Mouse (Mus musculus): ENCODE data around the gene Ltbp3. TPM values are rescaled to one million over a fixed set of nuclear protein-coding genes. Genes with fewer than 3 reads are reported as not detected.

Gene Ltbp3
- total RNA-seq, 1 experiment from 2014 or later: 1.2 TPM

GRCm38 (mm10) chr19:5722848-5723425 is 17.8 kb upstream of the Ltbp3 start:
- ATAC-seq (replicated peaks; ENCODE audit: insufficient number of reproducible peaks, low FRiP score, low TSS enrichment, poor library complexity, severe bottlenecking): no peak

DNA sequence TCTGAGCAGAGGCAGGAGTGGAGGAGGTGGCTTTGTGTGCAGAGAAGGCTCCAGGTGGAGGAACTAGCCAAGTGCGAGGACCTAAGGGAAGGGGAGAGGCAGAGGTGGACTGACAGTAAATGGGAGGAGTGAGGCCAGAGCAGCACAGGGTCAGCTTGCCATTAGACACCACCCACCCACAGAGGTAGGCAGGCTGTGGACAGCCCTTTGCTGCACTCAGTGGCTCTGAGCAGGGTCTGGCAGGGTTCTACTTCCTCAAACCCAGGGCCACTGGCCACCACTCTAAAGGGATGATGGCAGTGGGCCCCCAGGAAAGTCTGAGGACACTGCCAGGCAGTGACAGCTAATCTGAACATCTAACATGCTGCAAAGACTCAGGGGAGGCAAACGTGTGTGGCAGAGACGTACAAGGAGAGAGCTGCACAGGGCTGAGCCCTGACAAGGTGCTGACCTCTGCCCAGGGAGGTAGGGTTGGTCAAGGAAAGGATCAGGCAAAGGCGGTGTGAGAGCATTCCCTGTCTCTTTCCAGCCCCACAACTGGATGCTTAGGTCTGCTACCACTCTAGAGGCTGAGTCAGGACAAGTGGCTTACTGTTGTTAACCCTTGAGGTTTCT is 16.7 kb upstream of the Ltbp3 start:
- no peak for ATAC-seq (replicated peaks; ENCODE audit: insufficient number of reproducible peaks, low FRiP score, low TSS enrichment, poor library complexity, severe bottlenecking)

GRCm38 (mm10) chr19:5724549-5724941 is 16.2 kb upstream of the Ltbp3 start:
- peak; percentile 65 for ATAC-seq (replicated peaks; ENCODE audit: insufficient number of reproducible peaks, low FRiP score, low TSS enrichment, poor library complexity, severe bottlenecking)

- ATAC-seq (replicated peaks; ENCODE audit: insufficient number of reproducible peaks, low FRiP score, low TSS enrichment, poor library complexity, severe bottlenecking): no peak
These were observed 15.5 kb upstream of the Ltbp3 start for GRCm38 (mm10) chr19:5725029-5725707.

DNA sequence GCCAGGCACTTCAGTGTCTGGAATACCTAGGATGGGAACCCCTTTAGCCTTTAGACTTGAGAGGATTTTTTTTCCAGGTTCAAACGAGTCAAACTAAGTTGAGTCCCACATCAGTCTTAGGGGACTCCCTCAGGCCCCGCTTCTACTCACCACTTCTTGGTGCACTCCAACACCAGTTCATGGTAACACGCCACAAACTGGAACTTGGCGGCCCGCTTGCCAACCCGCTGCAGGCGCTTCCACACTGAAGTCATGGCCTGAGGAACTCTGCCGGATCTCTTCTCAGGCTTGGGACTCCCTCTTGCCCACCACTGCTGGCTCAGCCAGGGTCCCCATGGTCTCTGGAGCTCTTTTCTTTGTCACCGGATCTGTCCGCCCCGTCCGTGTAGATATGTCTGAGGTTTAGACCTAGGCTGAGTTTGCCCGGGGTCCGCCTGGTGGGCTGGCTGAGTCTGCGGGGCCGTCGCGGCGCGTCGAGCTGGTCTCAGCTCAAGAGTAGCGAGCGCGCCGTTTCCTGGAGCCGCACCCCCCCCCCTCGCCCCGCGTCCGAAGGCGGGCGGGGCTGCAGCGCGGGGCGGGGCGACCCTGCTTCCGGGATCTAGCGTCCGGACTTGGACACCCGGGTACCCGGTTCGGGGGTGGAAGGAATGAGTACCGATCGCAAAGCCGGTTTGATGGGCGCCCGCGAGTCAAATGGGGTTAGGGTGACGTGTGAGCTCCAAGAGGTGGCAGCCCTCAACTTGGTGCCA is 14.8 kb upstream of the Ltbp3 start, which contains the start of gene Ehbp1l1:
Gene Ehbp1l1, minus strand, starts transcription at position 551 of the 749 bp plus-strand sequence.
- no peak for ATAC-seq (replicated peaks; ENCODE audit: insufficient number of reproducible peaks, low FRiP score, low TSS enrichment, poor library complexity, severe bottlenecking)

DNA sequence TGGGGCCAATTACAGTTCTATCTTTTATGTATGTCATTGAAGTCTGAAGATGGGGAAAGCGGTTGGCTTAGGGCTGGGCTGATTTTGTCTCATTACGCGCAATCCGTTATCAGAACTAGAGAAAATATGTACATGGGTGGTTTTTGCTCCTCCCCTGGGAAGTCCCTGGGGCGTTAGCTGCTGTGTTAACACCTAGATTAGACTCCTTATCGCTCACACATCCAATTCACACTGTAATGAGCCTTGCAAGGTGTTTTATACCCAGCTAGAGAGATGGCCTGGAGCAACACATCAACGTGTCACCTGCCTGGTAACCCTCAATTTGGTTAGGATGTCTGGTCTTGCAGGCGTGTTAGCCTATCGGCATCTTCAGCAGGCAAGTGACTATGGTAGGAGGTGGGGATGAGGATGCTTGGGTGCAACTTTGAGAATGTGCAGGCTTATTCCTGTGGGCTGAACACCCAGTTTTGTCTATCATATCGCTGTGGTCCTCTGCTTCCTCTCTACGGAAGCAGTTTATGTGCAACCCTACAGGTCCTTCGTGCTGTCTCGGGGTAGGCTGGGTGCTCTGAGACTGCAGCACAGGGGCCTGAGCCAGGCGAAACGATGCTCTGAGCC is 13.6 kb upstream of the Ltbp3 start:
- 0 out of 2 replicates have a peak, but pooled peaks have one; percentile 0 for ATAC-seq (replicated peaks; ENCODE audit: insufficient number of reproducible peaks, low FRiP score, low TSS enrichment, poor library complexity, severe bottlenecking)

DNA sequence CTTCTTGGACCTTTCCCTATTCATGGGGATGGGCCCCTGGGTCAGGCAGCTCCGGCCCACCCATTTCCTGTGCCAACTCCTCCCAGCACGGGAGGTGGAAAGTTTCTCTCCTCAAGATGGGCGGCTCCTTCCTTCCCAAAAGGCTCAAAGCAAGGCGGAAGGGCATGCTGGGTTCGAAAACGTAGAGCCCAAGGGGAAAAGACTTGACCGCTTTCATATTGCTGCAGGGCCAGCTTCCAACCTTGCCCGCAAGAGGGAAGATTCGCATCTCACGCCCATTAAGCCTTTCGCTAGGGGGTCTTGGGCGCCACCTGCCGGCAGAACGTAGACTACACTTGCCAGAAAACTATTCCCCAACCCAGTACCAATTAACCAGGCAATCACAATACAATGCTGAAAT is 13.0 kb upstream of the Ltbp3 start:
- ATAC-seq (replicated peaks; ENCODE audit: insufficient number of reproducible peaks, low FRiP score, low TSS enrichment, poor library complexity, severe bottlenecking): peak; percentile 14

- ATAC-seq (replicated peaks; ENCODE audit: insufficient number of reproducible peaks, low FRiP score, low TSS enrichment, poor library complexity, severe bottlenecking): no peak
These were observed 11.9 kb upstream of the Ltbp3 start for GRCm38 (mm10) chr19:5728631-5729443.

GRCm38 (mm10) chr19:5729444-5729815 is 11.3 kb upstream of the Ltbp3 start, which contains the start of gene Fam89b:
Fam89b (minus strand) TSS chr19:5729653.
- 0 out of 2 replicates have a peak, but pooled peaks have one; percentile 15 for ATAC-seq (replicated peaks; ENCODE audit: insufficient number of reproducible peaks, low FRiP score, low TSS enrichment, poor library complexity, severe bottlenecking)

GRCm38 (mm10) chr19:5730314-5731186 is 10.2 kb upstream of the Ltbp3 start:
- ATAC-seq (replicated peaks; ENCODE audit: insufficient number of reproducible peaks, low FRiP score, low TSS enrichment, poor library complexity, severe bottlenecking): no peak

DNA sequence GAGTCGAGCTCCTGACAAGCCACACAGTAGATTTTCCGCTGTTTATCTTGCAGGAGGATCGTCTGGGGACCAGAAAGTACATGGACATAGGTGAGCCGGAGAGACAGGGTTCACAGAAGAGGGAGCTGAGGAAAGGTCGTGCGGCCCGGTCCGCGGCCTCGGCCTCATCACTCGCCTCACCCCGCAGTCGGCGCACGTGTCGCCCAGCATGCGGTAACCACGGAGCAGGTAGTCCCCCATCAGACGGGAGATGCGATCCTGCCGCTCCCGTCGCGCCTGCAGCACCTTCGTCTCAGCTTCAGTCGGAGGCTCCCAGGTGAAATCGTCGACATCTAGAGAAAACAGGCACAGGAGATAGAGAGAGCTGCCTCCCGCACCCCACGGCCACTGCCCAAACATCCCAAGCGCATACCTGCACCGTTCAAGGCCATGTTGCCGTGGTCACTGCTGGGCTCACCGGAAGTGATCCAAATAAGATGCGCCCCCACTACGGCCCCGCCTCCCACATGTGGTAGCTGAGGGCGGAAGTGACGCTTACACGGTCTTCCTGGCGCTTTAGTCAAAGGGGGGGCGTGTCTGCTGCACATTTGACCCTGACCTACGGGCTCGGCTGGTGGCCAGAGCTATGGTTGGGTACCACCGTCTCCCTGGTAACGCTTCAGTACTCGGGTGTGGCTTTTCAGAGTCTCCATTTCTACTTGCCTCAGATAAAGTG is 9.3 kb upstream of the Ltbp3 start:
- peak; percentile 74 for ATAC-seq (replicated peaks; ENCODE audit: insufficient number of reproducible peaks, low FRiP score, low TSS enrichment, poor library complexity, severe bottlenecking)

- ATAC-seq (replicated peaks; ENCODE audit: insufficient number of reproducible peaks, low FRiP score, low TSS enrichment, poor library complexity, severe bottlenecking): no peak
These were observed 6.4 kb upstream of the Ltbp3 start for GRCm38 (mm10) chr19:5734325-5734724.

GRCm38 (mm10) chr19:5739446-5739845 is 1.3 kb upstream of the Ltbp3 start:
- ATAC-seq (replicated peaks; ENCODE audit: insufficient number of reproducible peaks, low FRiP score, low TSS enrichment, poor library complexity, severe bottlenecking): no peak

GRCm38 (mm10) chr19:5741641-5742240 is 1.0 kb downstream of the Ltbp3 start:
- ATAC-seq (replicated peaks; ENCODE audit: insufficient number of reproducible peaks, low FRiP score, low TSS enrichment, poor library complexity, severe bottlenecking): no peak

DNA sequence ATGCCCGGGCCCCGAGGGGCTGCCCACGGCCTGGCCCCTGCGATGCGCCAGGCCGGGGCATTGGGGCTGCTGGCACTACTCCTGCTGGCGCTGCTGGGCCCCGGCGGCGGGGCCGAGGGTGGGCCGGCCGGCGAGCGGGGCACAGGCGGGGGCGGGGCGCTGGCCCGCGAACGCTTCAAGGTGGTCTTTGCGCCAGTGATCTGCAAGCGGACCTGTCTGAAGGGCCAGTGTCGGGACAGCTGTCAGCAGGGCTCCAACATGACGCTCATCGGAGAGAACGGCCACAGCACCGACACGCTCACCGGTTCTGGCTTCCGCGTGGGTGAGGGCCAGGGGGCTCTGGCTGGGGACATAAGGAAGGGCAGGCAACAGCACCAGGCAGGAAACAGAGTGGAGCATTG is 1.5 kb downstream of the Ltbp3 start:
- ATAC-seq (replicated peaks; ENCODE audit: insufficient number of reproducible peaks, low FRiP score, low TSS enrichment, poor library complexity, severe bottlenecking): no peak

- ATAC-seq (replicated peaks; ENCODE audit: insufficient number of reproducible peaks, low FRiP score, low TSS enrichment, poor library complexity, severe bottlenecking): peak; percentile 37
These were observed 2.9 kb downstream of the Ltbp3 start for GRCm38 (mm10) chr19:5743576-5743975.

Measured in monocyte, adult 5-6 weeks (primary cell).